Mouse (Mus musculus): ENCODE results near the gene Zbtb22. TPM values are rescaled to one million over a fixed set of nuclear protein-coding genes. Genes with fewer than 3 reads are reported as not detected.
A peak's percentile ranks its signal among the peaks of the same experiment; 100 is the strongest.

Zbtb22 gene
- polyA plus RNA-seq, 1 experiment from 2014 or later = 12.1 TPM

- Histone ChIP-seq H3K27ac (replicated peaks; ENCODE audit: low read depth, low read length) (no peak overlapping the region), H3K4me3 (replicated peaks; ENCODE audit: low read depth, low read length) (0 out of 2 replicates have a peak overlapping the region, but pooled peaks have one; percentile 3), H3K36me3 (ENCODE audit: control insufficient read depth, insufficient read depth, low read length) (peaks cover 35% of the 10 kb centered on the region), H3K9me3 (ENCODE audit: control insufficient read depth, low read length) (no peaks in the 10 kb centered on the region), H3K9ac (replicated peaks; ENCODE audit: low read length) (no peak overlapping the region), H3K4me1 (ENCODE audit: control insufficient read depth, insufficient read depth, low read length) (peaks cover 16% of the 10 kb centered on the region), H3K4me2 (ENCODE audit: low read length) (no peak overlapping the region), H3K27me3 (ENCODE audit: control insufficient read depth, insufficient read depth, low read length) (no peaks in the 10 kb centered on the region)
- no peak for ATAC-seq (ENCODE audit: low FRiP score, low TSS enrichment)
- DNase-seq = no peak
- WGBS = 91% methylated on average over 11 of the region's 11 CpGs
These were observed 16.2 kb downstream of the Zbtb22 start for GRCm38 (mm10) chr17:33931947-33932346.

- H3K4me3 ChIP-seq (replicated peaks; ENCODE audit: low read depth, low read length) = no peak overlapping the region
- no peak overlapping the region for H3K4me2 ChIP-seq (ENCODE audit: low read length)
- H3K9ac ChIP-seq (replicated peaks; ENCODE audit: low read length) = no peak overlapping the region
- peaks cover 40% of the 10 kb centered on the region for H3K36me3 ChIP-seq (ENCODE audit: control insufficient read depth, insufficient read depth, low read length)
- no peaks in the 10 kb centered on the region for H3K27me3 ChIP-seq (ENCODE audit: control insufficient read depth, insufficient read depth, low read length)
- H3K9me3 ChIP-seq (ENCODE audit: control insufficient read depth, low read length) = no peaks in the 10 kb centered on the region
- no peak for DNase-seq
- 85% methylated on average over 14 of the region's 14 CpGs for WGBS
- ATAC-seq (ENCODE audit: low FRiP score, low TSS enrichment) = no peak
- H3K4me1 ChIP-seq (ENCODE audit: control insufficient read depth, insufficient read depth, low read length) = peaks cover 16% of the 10 kb centered on the region
- no peak overlapping the region for H3K27ac ChIP-seq (replicated peaks; ENCODE audit: low read depth, low read length)
These were observed 16.7 kb downstream of the Zbtb22 start for GRCm38 (mm10) chr17:33932448-33932847.

GRCm38 (mm10) chr17:33932970-33933369 lies 17.3 kb downstream of the Zbtb22 start:
- Histone ChIP-seq H3K27ac (replicated peaks; ENCODE audit: low read depth, low read length) (no peak overlapping the region), H3K9ac (replicated peaks; ENCODE audit: low read length) (no peak overlapping the region), H3K4me2 (ENCODE audit: low read length) (no peak overlapping the region), H3K4me1 (ENCODE audit: control insufficient read depth, insufficient read depth, low read length) (peaks cover 16% of the 10 kb centered on the region), H3K4me3 (replicated peaks; ENCODE audit: low read depth, low read length) (no peak overlapping the region), H3K9me3 (ENCODE audit: control insufficient read depth, low read length) (no peaks in the 10 kb centered on the region), H3K36me3 (ENCODE audit: control insufficient read depth, insufficient read depth, low read length) (peaks cover 41% of the 10 kb centered on the region), H3K27me3 (ENCODE audit: control insufficient read depth, insufficient read depth, low read length) (no peaks in the 10 kb centered on the region)
- no peak for ATAC-seq (ENCODE audit: low FRiP score, low TSS enrichment)
- DNase-seq = no peak
- WGBS = 91% methylated on average over 15 of the region's 15 CpGs

- DNase-seq (no peak), ATAC-seq (ENCODE audit: low FRiP score, low TSS enrichment) (no peak)
- Histone ChIP-seq H3K9ac (replicated peaks; ENCODE audit: low read length) (no peak overlapping the region), H3K4me3 (replicated peaks; ENCODE audit: low read depth, low read length) (no peak overlapping the region), H3K4me1 (ENCODE audit: control insufficient read depth, insufficient read depth, low read length) (peaks cover 16% of the 10 kb centered on the region), H3K4me2 (ENCODE audit: low read length) (no peak overlapping the region), H3K9me3 (ENCODE audit: control insufficient read depth, low read length) (no peaks in the 10 kb centered on the region), H3K27me3 (ENCODE audit: control insufficient read depth, insufficient read depth, low read length) (no peaks in the 10 kb centered on the region), H3K27ac (replicated peaks; ENCODE audit: low read depth, low read length) (no peak overlapping the region), H3K36me3 (ENCODE audit: control insufficient read depth, insufficient read depth, low read length) (peaks cover 52% of the 10 kb centered on the region)
- WGBS = 91% methylated on average over 21 of the region's 21 CpGs
These were observed 19.8 kb downstream of the Zbtb22 start for GRCm38 (mm10) chr17:33935422-33936055.

- Histone ChIP-seq H3K9me3 (ENCODE audit: control insufficient read depth, low read length) (no peaks in the 10 kb centered on the region), H3K4me1 (ENCODE audit: control insufficient read depth, insufficient read depth, low read length) (peaks cover 16% of the 10 kb centered on the region), H3K9ac (replicated peaks; ENCODE audit: low read length) (no peak overlapping the region), H3K4me2 (ENCODE audit: low read length) (no peak overlapping the region), H3K27me3 (ENCODE audit: control insufficient read depth, insufficient read depth, low read length) (no peaks in the 10 kb centered on the region), H3K36me3 (ENCODE audit: control insufficient read depth, insufficient read depth, low read length) (peaks cover 52% of the 10 kb centered on the region), H3K27ac (replicated peaks; ENCODE audit: low read depth, low read length) (no peak overlapping the region), H3K4me3 (replicated peaks; ENCODE audit: low read depth, low read length) (no peak overlapping the region)
- no peak for DNase-seq
- whole genome bisulfite sequencing = 83% methylated on average over 15 of the region's 15 CpGs
- no peak for ATAC-seq (ENCODE audit: low FRiP score, low TSS enrichment)
These were observed 21.3 kb downstream of the Zbtb22 start for GRCm38 (mm10) chr17:33936993-33937392.

GRCm38 (mm10) chr17:33938783-33939182 lies 23.1 kb downstream of the Zbtb22 start:
- DNase-seq (no peak), ATAC-seq (ENCODE audit: low FRiP score, low TSS enrichment) (no peak)
- Histone ChIP-seq H3K4me1 (ENCODE audit: control insufficient read depth, insufficient read depth, low read length) (peaks cover 16% of the 10 kb centered on the region), H3K9ac (replicated peaks; ENCODE audit: low read length) (no peak overlapping the region), H3K36me3 (ENCODE audit: control insufficient read depth, insufficient read depth, low read length) (peaks cover 48% of the 10 kb centered on the region), H3K4me3 (replicated peaks; ENCODE audit: low read depth, low read length) (no peak overlapping the region), H3K9me3 (ENCODE audit: control insufficient read depth, low read length) (no peaks in the 10 kb centered on the region), H3K4me2 (ENCODE audit: low read length) (peak overlapping the region; percentile 95; the same call in 1 of the 2 replicates), H3K27me3 (ENCODE audit: control insufficient read depth, insufficient read depth, low read length) (no peaks in the 10 kb centered on the region), H3K27ac (replicated peaks; ENCODE audit: low read depth, low read length) (no peak overlapping the region)
- 88% methylated on average over 11 of the region's 11 CpGs for WGBS

GRCm38 (mm10) chr17:33940206-33940805 lies 24.6 kb downstream of the Zbtb22 start, which contains the start of the genes Pfdn6 and Wdr46:
TSS of gene Pfdn6 (minus strand) at chr17:33940343.
TSS of gene Wdr46 (plus strand) at chr17:33940660.
- Histone ChIP-seq H3K9me3 (ENCODE audit: control insufficient read depth, low read length) (no peaks in the 10 kb centered on the region), H3K27ac (replicated peaks; ENCODE audit: low read depth, low read length) (no peak within 1 kb of the TSS), H3K9ac (replicated peaks; ENCODE audit: low read length) (peak within 1 kb of the TSS; percentile 65), H3K4me1 (ENCODE audit: control insufficient read depth, insufficient read depth, low read length) (peaks cover 16% of the 10 kb centered on the region), H3K36me3 (ENCODE audit: control insufficient read depth, insufficient read depth, low read length) (peaks cover 55% of the 10 kb centered on the region), H3K4me2 (ENCODE audit: low read length) (peak within 1 kb of the TSS; percentile 95), H3K27me3 (ENCODE audit: control insufficient read depth, insufficient read depth, low read length) (no peaks in the 10 kb centered on the region), H3K4me3 (replicated peaks; ENCODE audit: low read depth, low read length) (peak within 1 kb of the TSS; percentile 67)
- WGBS = under 1% methylated on average over 36 of the region's 36 CpGs
- DNase-seq (peak; percentile 96), ATAC-seq (ENCODE audit: low FRiP score, low TSS enrichment) (peak; percentile 91)

GRCm38 (mm10) chr17:33940981-33941380 lies 25.3 kb downstream of the Zbtb22 start:
- peaks cover 55% of the 10 kb centered on the region for H3K36me3 ChIP-seq (ENCODE audit: control insufficient read depth, insufficient read depth, low read length)
- peak overlapping the region; percentile 67 for H3K4me3 ChIP-seq (replicated peaks; ENCODE audit: low read depth, low read length)
- DNase-seq (no peak), ATAC-seq (ENCODE audit: low FRiP score, low TSS enrichment) (0 out of 2 replicates have a peak, but pooled peaks have one; percentile 7)
- no peaks in the 10 kb centered on the region for H3K27me3 ChIP-seq (ENCODE audit: control insufficient read depth, insufficient read depth, low read length)
- no peaks in the 10 kb centered on the region for H3K9me3 ChIP-seq (ENCODE audit: control insufficient read depth, low read length)
- peak overlapping the region; percentile 95 for H3K4me2 ChIP-seq (ENCODE audit: low read length)
- H3K4me1 ChIP-seq (ENCODE audit: control insufficient read depth, insufficient read depth, low read length) = peaks cover 16% of the 10 kb centered on the region
- 4% methylated on average over 26 of the region's 26 CpGs for WGBS
- H3K9ac ChIP-seq (replicated peaks; ENCODE audit: low read length) = peak overlapping the region; percentile 58
- H3K27ac ChIP-seq (replicated peaks; ENCODE audit: low read depth, low read length) = no peak overlapping the region

- peaks cover 16% of the 10 kb centered on the region for H3K4me1 ChIP-seq (ENCODE audit: control insufficient read depth, insufficient read depth, low read length)
- 63% methylated on average over 19 of the region's 19 CpGs for WGBS
- DNase-seq (no peak), ATAC-seq (ENCODE audit: low FRiP score, low TSS enrichment) (no peak)
- H3K9me3 ChIP-seq (ENCODE audit: control insufficient read depth, low read length) = no peaks in the 10 kb centered on the region
- H3K27me3 ChIP-seq (ENCODE audit: control insufficient read depth, insufficient read depth, low read length) = no peaks in the 10 kb centered on the region
- H3K9ac ChIP-seq (replicated peaks; ENCODE audit: low read length) = peak overlapping the region; percentile 58
- H3K4me2 ChIP-seq (ENCODE audit: low read length) = peak overlapping the region; percentile 95
- H3K36me3 ChIP-seq (ENCODE audit: control insufficient read depth, insufficient read depth, low read length) = peaks cover 59% of the 10 kb centered on the region
- no peak overlapping the region for H3K27ac ChIP-seq (replicated peaks; ENCODE audit: low read depth, low read length)
- peak overlapping the region; percentile 67 for H3K4me3 ChIP-seq (replicated peaks; ENCODE audit: low read depth, low read length)
These were observed 25.7 kb downstream of the Zbtb22 start for GRCm38 (mm10) chr17:33941381-33941780.

Measured in midbrain, embryonic 14.5 days (tissue).